ENCODE assay signal across 8 mouse cellular contexts in genomic region chr10:51553348-51554123, GRCm38 (mm10). TPM values are rescaled to one million over a fixed set of nuclear protein-coding genes. Genes with fewer than 3 reads are reported as not detected.
DNase-seq lines count a peak whose midpoint lies in the region; ATAC-seq lines count a peak whose summit lies in the region.

No protein-coding gene starts in this region.

- peak overlapping the region; percentile 79 for H3K4me2 ChIP-seq in intestine, embryonic 15.5 days (replicated peaks)

- no peak overlapping the region for H3K27ac ChIP-seq in intestine, embryonic 15.5 days
- peak overlapping the region; percentile 88 for H3K27ac ChIP-seq in midbrain, embryonic 10.5 days (replicated peaks)

- H3K4me3 ChIP-seq in intestine, embryonic 15.5 days (replicated peaks) = peak overlapping the region; percentile 36
- H3K4me3 ChIP-seq in midbrain, embryonic 10.5 days = peak overlapping the region; percentile 58

- no peaks in the 10 kb centered on the region for H3K9me3 ChIP-seq in intestine, embryonic 15.5 days
- no peaks in the 10 kb centered on the region for H3K9me3 ChIP-seq in midbrain, embryonic 10.5 days (replicated peaks)

- peak; percentile 4 for DNase-seq in adipocyte (ENCODE audit: low spot score)
- DNase-seq in gastrocnemius, postnatal 36 days = peak; percentile 47 to 51
- DNase-seq in left cerebral cortex, postnatal 36 days (ENCODE audit: low spot score in 2 of 2) = peak; percentile 42 to 59
- DNase-seq in midbrain, embryonic 10.5 days (ENCODE audit: low spot score) = peak; percentile 84
- peak; percentile 6 for DNase-seq in skeletal muscle tissue, adult 2 months (ENCODE audit: low read depth, low spot score)

- ATAC-seq in common myeloid progenitor, adult 5-6 weeks (replicated peaks; ENCODE audit: low read depth, poor library complexity, severe bottlenecking) = peak; percentile 97
- ATAC-seq in intestine, embryonic 15.5 days = peak; percentile 97
- no peak for ATAC-seq in erythroblast, adult 5-6 weeks (replicated peaks; ENCODE audit: low FRiP score, poor library complexity, severe bottlenecking)

- WGBS in intestine, embryonic 15.5 days = 0% methylated on average over 16 of the region's 16 CpGs
- WGBS in midbrain, embryonic 10.5 days = 1% methylated on average over 16 of the region's 16 CpGs

- intact Hi-C loops in gastrocnemius, postnatal 36 days (cut with DNase I) = no loop called here
- intact Hi-C loops in left cerebral cortex, postnatal 36 days (cut with DNase I) = loop anchor here (5.0 to 10.0 kb wide), 2 partner anchors 104 to 221 kb away; no protein-coding TSS in a partner anchor

- H3K36me3 ChIP-seq in intestine, embryonic 15.5 days = no peaks in the 10 kb centered on the region
- no peaks in the 10 kb centered on the region for H3K36me3 ChIP-seq in midbrain, embryonic 10.5 days

- H3K9ac ChIP-seq in intestine, embryonic 15.5 days = peak overlapping the region; percentile 34; the same call in 1 of the 2 replicates

- no peaks in the 10 kb centered on the region for H3K27me3 ChIP-seq in intestine, embryonic 15.5 days (replicated peaks)
- no peaks in the 10 kb centered on the region for H3K27me3 ChIP-seq in midbrain, embryonic 10.5 days (ENCODE audit: low read depth, poor library complexity, severe bottlenecking)

- no peaks in the 10 kb centered on the region for H3K4me1 ChIP-seq in intestine, embryonic 15.5 days (replicated peaks)
- H3K4me1 ChIP-seq in midbrain, embryonic 10.5 days = no peaks in the 10 kb centered on the region

RNA-seq across cellular contexts. Expression of gene Fam162b, which starts 36.8 kb away (rescaled TPM):
- not detected in 2 replicates for total RNA-seq in common myeloid progenitor, adult 5-6 weeks (2017)
- not detected for total RNA-seq in gastrocnemius, postnatal 36 days (2021)
- polyA plus RNA-seq in intestine, embryonic 15.5 days (2015; fragmentation: Nextera tagmentation; extraction: Ambion mirVana) = 12.4 and 14.5 TPM in 2 replicates
- not detected for total RNA-seq in left cerebral cortex, postnatal 36 days (2021)
- 4.6 and 5.6 TPM in 2 replicates for polyA plus RNA-seq in midbrain, embryonic 10.5 days (2016; fragmentation: Nextera tagmentation; extraction: Ambion mirVana)
- not detected in 2 replicates for total RNA-seq in erythroblast, adult 5-6 weeks (2015; ENCODE audit: low replicate concordance)
- not detected in 2 replicates for total RNA-seq in erythroblast, adult 5-6 weeks (2017; ENCODE audit: low replicate concordance)

Comparison
In these comparisons a context has a peak if more than half of its experiments do, and no peak if none do; other contexts are left out.
1. DNase-seq: peak in every context shown above with its lines; median percentile 84 in midbrain, embryonic 10.5 days; 50 in left cerebral cortex, postnatal 36 days; 49 in gastrocnemius, postnatal 36 days; 6 in skeletal muscle tissue, adult 2 months; 4 in adipocyte.